Mouse (Mus musculus): Measurements from ENCODE around the gene Depdc1b. TPM values are rescaled to one million over a fixed set of nuclear protein-coding genes. Genes with fewer than 3 reads are reported as not detected.

The Depdc1b gene
- polyA plus RNA-seq, 1 experiment, result 1.7 TPM

DNA sequence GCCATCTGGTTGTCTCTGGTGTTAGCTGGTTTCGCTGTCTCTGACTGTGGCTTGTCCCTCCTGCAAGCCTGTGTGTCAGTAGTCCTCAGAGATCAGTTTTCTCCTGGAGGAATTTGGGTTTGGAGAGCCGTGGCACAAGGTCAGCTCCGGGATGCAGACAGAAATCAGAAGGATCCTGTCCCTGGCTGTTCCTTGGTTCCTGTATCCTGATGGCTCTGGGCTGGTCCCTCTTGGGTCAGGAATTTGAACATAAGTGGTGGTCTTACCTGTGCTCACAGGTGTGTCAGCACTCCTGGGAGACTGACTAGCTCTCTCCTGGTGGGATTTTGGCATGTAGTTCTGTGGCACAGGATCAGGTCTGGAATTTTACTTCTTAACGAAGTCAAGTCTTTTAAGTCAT is 29.6 kb downstream of the Depdc1b start:
- Histone ChIP-seq H3K4me3 (ENCODE audit: extremely low read depth, insufficient read depth, insufficient read length) (no peak overlapping the region), H3K27me3 (ENCODE audit: control insufficient read depth, insufficient read depth, low read length) (no peaks in the 10 kb centered on the region), H3K36me3 (ENCODE audit: control insufficient read depth, insufficient read depth, low read length) (no peaks in the 10 kb centered on the region), H3K27ac (ENCODE audit: insufficient read depth, low read length) (no peak overlapping the region), H3K4me1 (ENCODE audit: control insufficient read depth, insufficient read depth, insufficient read length) (no peaks in the 10 kb centered on the region)
- WGBS, result 91% methylated on average over 4 of the region's 4 CpGs
- DNase-seq (ENCODE audit: low read depth in 1 of 2, low spot score in 2 of 2), result no peak
- TF ChIP-seq CTCF (IDR thresholded peaks at IDR 0.05; ENCODE audit: extremely low read depth, insufficient read depth, insufficient read length, insufficient replicate concordance), result no peak
- TF ChIP-seq POLR2A (IDR thresholded peaks at IDR 0.05; ENCODE audit: low read depth, low read length), result no peak

DNA sequence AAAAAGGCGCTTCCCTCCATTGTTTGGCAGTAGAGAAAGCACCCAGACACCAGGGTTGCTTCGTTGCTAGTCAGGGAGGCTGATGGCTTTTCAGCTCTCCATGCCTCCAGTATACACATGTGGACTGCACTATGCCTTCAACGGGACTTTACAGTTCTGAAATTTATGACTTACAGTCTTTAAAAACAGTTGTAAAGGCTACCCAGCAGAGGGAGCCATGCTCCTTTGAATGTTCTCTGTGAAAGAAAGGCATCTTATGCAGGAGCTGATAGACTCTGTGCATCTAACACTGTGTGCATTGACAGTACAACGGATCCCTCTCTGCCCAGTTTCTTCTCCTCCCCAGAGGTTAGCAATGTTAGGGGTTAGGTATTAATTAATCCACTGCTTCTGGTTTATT is 30.9 kb downstream of the Depdc1b start:
- TF ChIP-seq CTCF (IDR thresholded peaks at IDR 0.05; ENCODE audit: extremely low read depth, insufficient read depth, insufficient read length, insufficient replicate concordance) (no peak), POLR2A (IDR thresholded peaks at IDR 0.05; ENCODE audit: low read depth, low read length) (no peak)
- Histone ChIP-seq H3K27ac (ENCODE audit: insufficient read depth, low read length) (no peak overlapping the region), H3K27me3 (ENCODE audit: control insufficient read depth, insufficient read depth, low read length) (no peaks in the 10 kb centered on the region), H3K4me3 (ENCODE audit: extremely low read depth, insufficient read depth, insufficient read length) (no peak overlapping the region), H3K4me1 (ENCODE audit: control insufficient read depth, insufficient read depth, insufficient read length) (no peaks in the 10 kb centered on the region), H3K36me3 (ENCODE audit: control insufficient read depth, insufficient read depth, low read length) (no peaks in the 10 kb centered on the region)
- peak in 1 of 2 experiments; percentile 28 for DNase-seq (ENCODE audit: low read depth in 1 of 2, low spot score in 2 of 2)
- WGBS, result 40% methylated on average over 4 of the region's 4 CpGs

DNA sequence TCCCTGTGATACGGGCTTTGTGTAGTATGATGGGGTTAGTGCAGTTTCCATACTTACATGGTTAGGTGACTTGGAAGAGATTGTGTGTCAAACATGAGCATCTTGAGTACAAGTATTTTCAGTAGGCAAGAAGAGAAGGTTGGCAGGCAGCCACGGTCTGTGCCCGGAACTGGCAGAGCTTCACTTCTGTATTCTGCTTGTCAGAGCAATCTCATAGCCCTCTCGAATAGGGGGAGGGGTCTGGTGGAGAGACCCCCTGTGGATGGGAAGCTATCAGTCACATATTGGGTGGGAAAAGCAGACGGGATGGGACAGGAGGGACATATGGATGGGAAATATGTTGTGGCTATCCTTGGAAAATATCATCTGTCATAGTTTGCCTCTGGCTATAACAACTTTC is 33.5 kb downstream of the Depdc1b start:
- Histone ChIP-seq H3K27me3 (ENCODE audit: control insufficient read depth, insufficient read depth, low read length) (no peaks in the 10 kb centered on the region), H3K36me3 (ENCODE audit: control insufficient read depth, insufficient read depth, low read length) (no peaks in the 10 kb centered on the region), H3K4me1 (ENCODE audit: control insufficient read depth, insufficient read depth, insufficient read length) (no peaks in the 10 kb centered on the region), H3K4me3 (ENCODE audit: extremely low read depth, insufficient read depth, insufficient read length) (no peak overlapping the region), H3K27ac (ENCODE audit: insufficient read depth, low read length) (no peak overlapping the region)
- TF ChIP-seq POLR2A (IDR thresholded peaks at IDR 0.05; ENCODE audit: low read depth, low read length) (no peak), CTCF (IDR thresholded peaks at IDR 0.05; ENCODE audit: extremely low read depth, insufficient read depth, insufficient read length, insufficient replicate concordance) (no peak)
- no peak for DNase-seq (ENCODE audit: low read depth in 1 of 2, low spot score in 2 of 2)
- 50% methylated on average over 5 of the region's 5 CpGs for WGBS

DNA sequence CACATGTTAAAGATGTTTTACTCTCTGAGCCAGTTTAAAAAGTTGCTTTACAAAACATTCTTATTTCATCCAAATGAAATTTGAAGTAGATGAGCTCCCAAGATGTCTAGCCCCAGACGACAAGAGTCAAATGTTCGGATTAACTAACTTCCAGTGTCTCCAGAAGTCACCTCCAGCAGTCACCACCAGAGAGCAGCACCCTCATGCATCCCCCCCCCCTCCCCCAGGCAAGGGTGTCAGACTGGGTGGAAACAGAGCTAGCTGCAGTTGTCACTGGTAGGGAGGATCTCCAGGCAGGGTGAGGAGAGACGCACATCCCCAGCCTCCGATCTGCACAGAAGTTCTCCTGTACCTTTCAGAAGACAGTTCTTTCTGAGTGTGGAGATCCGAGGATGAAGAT is 37.6 kb downstream of the Depdc1b start:
- 91% methylated on average over 5 of the region's 5 CpGs for WGBS
- Histone ChIP-seq H3K36me3 (ENCODE audit: control insufficient read depth, insufficient read depth, low read length) (no peaks in the 10 kb centered on the region), H3K27me3 (ENCODE audit: control insufficient read depth, insufficient read depth, low read length) (no peaks in the 10 kb centered on the region), H3K4me3 (ENCODE audit: extremely low read depth, insufficient read depth, insufficient read length) (no peak overlapping the region), H3K27ac (ENCODE audit: insufficient read depth, low read length) (no peak overlapping the region), H3K4me1 (ENCODE audit: control insufficient read depth, insufficient read depth, insufficient read length) (no peaks in the 10 kb centered on the region)
- no peak for TF ChIP-seq POLR2A (IDR thresholded peaks at IDR 0.05; ENCODE audit: low read depth, low read length)
- TF ChIP-seq CTCF (IDR thresholded peaks at IDR 0.05; ENCODE audit: extremely low read depth, insufficient read depth, insufficient read length, insufficient replicate concordance), result no peak
- DNase-seq (ENCODE audit: low read depth in 1 of 2, low spot score in 2 of 2), result no peak

DNA sequence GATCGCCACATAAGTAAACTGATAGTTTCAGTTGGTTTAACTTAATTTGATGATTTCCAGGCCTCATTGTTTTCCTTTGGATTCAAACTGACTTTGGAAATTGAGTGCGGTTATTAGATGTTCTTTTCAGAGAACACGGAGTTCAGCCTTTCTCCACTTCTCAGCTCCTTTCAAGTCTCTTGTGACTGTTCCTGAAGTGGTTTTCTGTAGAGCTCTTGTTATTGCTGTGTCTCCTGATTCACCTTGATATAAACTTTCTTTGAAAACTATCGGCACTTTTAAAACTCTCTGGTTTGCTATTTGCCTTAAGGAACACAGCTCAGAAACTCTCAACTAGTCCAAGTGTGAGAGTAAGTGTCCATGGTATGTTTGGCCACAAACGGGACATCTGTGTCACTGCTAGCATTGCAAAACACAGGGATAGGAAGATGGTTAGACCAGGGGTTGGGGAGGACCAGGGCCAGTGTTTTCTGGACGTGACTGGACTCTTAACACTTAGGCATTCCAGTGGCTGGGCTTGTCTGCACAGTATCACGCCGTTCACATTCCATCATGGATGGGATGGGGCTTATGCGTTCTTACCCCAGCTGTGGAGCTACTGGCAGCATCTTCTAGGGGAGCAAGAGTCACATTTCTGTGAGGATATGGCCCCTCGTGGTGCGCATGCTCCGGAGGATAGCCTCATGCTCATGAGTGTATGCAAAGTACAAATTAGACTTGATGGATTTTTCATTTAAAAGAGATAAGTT is 38.8 kb downstream of the Depdc1b start:
- Histone ChIP-seq H3K27me3 (ENCODE audit: control insufficient read depth, insufficient read depth, low read length) (no peaks in the 10 kb centered on the region), H3K4me1 (ENCODE audit: control insufficient read depth, insufficient read depth, insufficient read length) (no peaks in the 10 kb centered on the region), H3K36me3 (ENCODE audit: control insufficient read depth, insufficient read depth, low read length) (no peaks in the 10 kb centered on the region), H3K4me3 (ENCODE audit: extremely low read depth, insufficient read depth, insufficient read length) (no peak overlapping the region), H3K27ac (ENCODE audit: insufficient read depth, low read length) (no peak overlapping the region)
- DNase-seq (ENCODE audit: low read depth in 1 of 2, low spot score in 2 of 2), result no peak
- WGBS, result 94% methylated on average over 12 of the region's 12 CpGs
- no peak for TF ChIP-seq CTCF (IDR thresholded peaks at IDR 0.05; ENCODE audit: extremely low read depth, insufficient read depth, insufficient read length, insufficient replicate concordance)
- TF ChIP-seq POLR2A (IDR thresholded peaks at IDR 0.05; ENCODE audit: low read depth, low read length), result no peak

DNA sequence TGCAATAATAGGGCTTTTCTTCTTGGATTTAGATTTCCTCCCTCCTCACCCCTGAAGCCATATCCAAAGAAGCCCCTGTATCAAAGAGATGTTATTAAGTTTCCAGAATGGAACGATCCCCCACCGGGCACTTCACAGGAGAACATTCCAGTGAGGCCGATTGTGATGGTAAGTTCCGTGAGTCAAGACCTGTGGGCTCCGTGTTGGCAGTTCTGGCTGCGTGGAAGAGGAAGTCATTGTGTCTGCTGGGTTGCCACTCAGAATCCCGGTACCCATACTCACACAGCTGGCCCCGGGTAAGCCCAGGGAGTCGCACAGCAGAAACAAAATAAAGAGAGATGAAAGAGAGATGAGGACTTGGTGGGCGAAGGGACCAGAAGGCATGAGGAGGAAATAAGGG is 41.2 kb downstream of the Depdc1b start:
- Histone ChIP-seq H3K27me3 (ENCODE audit: control insufficient read depth, insufficient read depth, low read length) (no peaks in the 10 kb centered on the region), H3K4me3 (ENCODE audit: extremely low read depth, insufficient read depth, insufficient read length) (no peak overlapping the region), H3K4me1 (ENCODE audit: control insufficient read depth, insufficient read depth, insufficient read length) (no peaks in the 10 kb centered on the region), H3K36me3 (ENCODE audit: control insufficient read depth, insufficient read depth, low read length) (no peaks in the 10 kb centered on the region), H3K27ac (ENCODE audit: insufficient read depth, low read length) (no peak overlapping the region)
- no peak for DNase-seq (ENCODE audit: low read depth in 1 of 2, low spot score in 2 of 2)
- TF ChIP-seq POLR2A (IDR thresholded peaks at IDR 0.05; ENCODE audit: low read depth, low read length) (no peak), CTCF (IDR thresholded peaks at IDR 0.05; ENCODE audit: extremely low read depth, insufficient read depth, insufficient read length, insufficient replicate concordance) (no peak)
- WGBS, result 81% methylated on average over 10 of the region's 10 CpGs

DNA sequence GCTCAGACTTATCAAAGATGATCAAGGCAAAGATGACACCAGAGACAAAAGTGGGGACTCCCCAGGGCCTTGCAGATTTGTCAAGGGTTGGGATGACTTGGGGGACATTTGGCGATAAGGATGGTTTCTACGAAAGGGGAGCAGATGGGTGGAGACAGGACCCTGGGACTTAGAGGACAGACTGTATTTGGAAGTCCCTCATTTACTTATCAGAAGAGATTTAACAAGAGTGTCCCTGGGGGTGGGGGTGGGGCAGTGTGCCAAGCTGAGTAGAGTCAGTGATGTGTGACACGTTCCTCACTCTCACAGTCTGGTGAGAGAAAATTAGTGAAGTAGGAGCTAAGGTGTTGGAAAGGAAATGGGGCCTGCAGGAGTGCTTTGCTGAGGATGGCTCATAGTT is 42.1 kb downstream of the Depdc1b start:
- Histone ChIP-seq H3K4me3 (ENCODE audit: extremely low read depth, insufficient read depth, insufficient read length) (no peak overlapping the region), H3K27me3 (ENCODE audit: control insufficient read depth, insufficient read depth, low read length) (no peaks in the 10 kb centered on the region), H3K27ac (ENCODE audit: insufficient read depth, low read length) (no peak overlapping the region), H3K36me3 (ENCODE audit: control insufficient read depth, insufficient read depth, low read length) (no peaks in the 10 kb centered on the region), H3K4me1 (ENCODE audit: control insufficient read depth, insufficient read depth, insufficient read length) (no peaks in the 10 kb centered on the region)
- no peak for DNase-seq (ENCODE audit: low read depth in 1 of 2, low spot score in 2 of 2)
- TF ChIP-seq POLR2A (IDR thresholded peaks at IDR 0.05; ENCODE audit: low read depth, low read length) (no peak), CTCF (IDR thresholded peaks at IDR 0.05; ENCODE audit: extremely low read depth, insufficient read depth, insufficient read length, insufficient replicate concordance) (no peak)
- 77% methylated on average over 3 of the region's 3 CpGs for WGBS

Data from spleen, adult 2 months (tissue).